Mouse (Mus musculus) limb, embryonic 12.5 days (tissue): ENCODE measurements at regions not wholly inside any gene's neighbourhood (a gene's known extent, or its start where the extent isn't known, plus 50 kb on each side); places are given as distances from the start of the nearest gene placed in this dataset.

Experiments
- ATAC-seq: fragments of 200-750 bp; cut with Nextera tagmentation; 2 replicates; pipeline ENCODE4 v1.8.0; 2017; ENCODE audit warnings: low read depth, moderate TSS enrichment; ENCODE audit not compliant: insufficient number of reproducible peaks, insufficient read depth, low FRiP score, low TSS enrichment
- H3K27ac ChIP-seq: fragments of 300-500 bp; sonication (generic); 2 replicates; pipeline ENCODE4 v1.5.1; 2016; ENCODE audit warnings: mild to moderate bottlenecking, moderate library complexity
- H3K27me3 ChIP-seq: fragments of 300-500 bp; sonication (generic); 2 replicates; pipeline ENCODE4 v1.6.1; 2016; ENCODE audit warnings: mild to moderate bottlenecking, moderate library complexity
- H3K36me3 ChIP-seq: fragments of 300-500 bp; sonication (generic); 2 replicates; pipeline ENCODE4 v1.6.1; 2016; ENCODE audit warnings: mild to moderate bottlenecking, moderate library complexity
- H3K4me1 ChIP-seq: fragments of 300-500 bp; sonication (generic); replicated peaks from 2 replicates; pipeline ENCODE4 v1.6.1; 2016
- H3K4me2 ChIP-seq: fragments of 300-500 bp; sonication (generic); 2 replicates; pipeline ENCODE4 v1.6.1; 2016; ENCODE audit warnings: mild to moderate bottlenecking, moderate library complexity
- H3K4me3 ChIP-seq: fragments of 300-500 bp; sonication (generic); replicated peaks from 2 replicates; pipeline ENCODE4 v1.5.1; 2016; ENCODE audit warnings: mild to moderate bottlenecking
- H3K9ac ChIP-seq: fragments of 300-500 bp; sonication (generic); replicated peaks from 2 replicates; pipeline ENCODE4 v1.6.1; 2016; ENCODE audit warnings: mild to moderate bottlenecking, moderate library complexity
- H3K9me3 ChIP-seq: fragments of 300-500 bp; sonication (generic); 2 replicates; pipeline ENCODE4 v1.6.1; 2016; ENCODE audit warnings: mild to moderate bottlenecking, moderate library complexity
- WGBS: fragments of 180-500 bp; shearing (Covaris S2); methylation state at CpG from one replicate; pipeline ENCODE4 v1.1.7; 2016; 5-methylcytosine and 5-hydroxymethylcytosine counted together

DNA sequence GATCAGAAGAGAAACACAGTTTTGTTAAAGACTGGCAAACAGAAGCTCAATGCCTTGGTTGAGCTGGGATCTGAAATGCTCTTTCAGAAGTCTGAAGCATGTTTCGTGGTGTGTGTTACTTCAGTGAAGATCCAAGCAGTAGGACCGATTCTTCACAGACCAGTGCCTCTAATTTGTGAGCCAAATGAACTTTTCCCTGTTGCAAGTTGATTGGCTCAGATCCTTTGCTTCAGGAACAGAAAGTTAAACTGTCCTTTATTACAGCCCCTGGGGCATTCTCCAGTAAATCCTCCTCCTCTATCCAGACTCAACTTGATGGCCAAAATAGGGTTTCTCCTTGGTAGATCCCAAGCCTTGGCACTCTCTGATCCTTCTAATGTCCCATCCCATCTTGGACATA is 85.6 kb upstream of the Slc24a3 start:
- no peaks in the 10 kb centered on the region for H3K27me3 ChIP-seq
- H3K9ac ChIP-seq = no peak overlapping the region
- no peaks in the 10 kb centered on the region for H3K36me3 ChIP-seq
- H3K4me3 ChIP-seq = no peak overlapping the region
- 84% methylated on average over 2 of the region's 2 CpGs for WGBS
- no peak overlapping the region for H3K27ac ChIP-seq
- no peaks in the 10 kb centered on the region for H3K9me3 ChIP-seq
- ATAC-seq = no peak
- peaks cover 7% of the 10 kb centered on the region; the same call in 1 of the 2 replicates for H3K4me1 ChIP-seq
- H3K4me2 ChIP-seq = no peak overlapping the region

DNA sequence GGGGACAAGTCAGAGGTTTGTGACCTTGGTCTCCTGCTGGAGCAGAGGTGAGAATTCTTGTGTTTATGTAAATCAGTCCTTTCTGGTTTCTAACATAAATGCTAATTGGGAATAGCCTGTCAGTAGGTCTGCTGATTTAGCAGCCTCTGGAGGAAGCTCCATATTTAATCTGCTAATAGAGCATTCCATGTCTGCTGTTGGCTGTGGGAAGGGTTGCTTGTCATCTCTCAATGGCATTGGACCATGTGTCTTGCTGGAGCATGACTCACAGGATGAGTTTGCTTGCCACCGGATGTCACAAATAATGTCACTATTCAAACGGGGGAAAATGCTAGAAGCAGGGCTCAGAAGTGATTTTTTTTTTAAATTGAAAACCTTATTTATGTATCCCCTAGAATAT is 82.9 kb upstream of the Slc24a3 start:
- Histone ChIP-seq H3K9me3 (no peaks in the 10 kb centered on the region), H3K4me1 (peaks cover 7% of the 10 kb centered on the region; the same call in 1 of the 2 replicates), H3K27me3 (no peaks in the 10 kb centered on the region), H3K9ac (no peak overlapping the region), H3K4me2 (no peak overlapping the region), H3K36me3 (no peaks in the 10 kb centered on the region), H3K27ac (no peak overlapping the region), H3K4me3 (no peak overlapping the region)
- 91% methylated on average over 2 of the region's 2 CpGs for WGBS
- no peak for ATAC-seq

DNA sequence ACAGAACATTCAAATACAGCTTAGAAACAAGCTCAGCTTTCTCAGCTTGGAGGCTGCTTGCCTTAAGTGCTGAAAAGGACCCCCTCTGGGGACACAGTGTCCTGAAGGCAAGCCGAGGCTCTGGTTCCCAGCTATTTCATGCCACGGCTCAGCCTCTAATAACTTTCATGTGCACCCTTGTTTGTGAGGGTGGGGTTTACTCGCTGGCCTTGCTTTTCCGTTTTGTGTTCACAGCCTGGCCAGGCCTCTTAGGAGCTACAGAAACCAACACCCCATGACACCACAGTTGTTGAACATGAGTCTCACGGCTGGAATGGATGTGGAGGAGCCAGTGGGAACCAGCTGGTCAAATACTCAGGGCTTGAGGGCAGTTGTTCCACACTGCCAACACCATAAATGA is 81.4 kb upstream of the Slc24a3 start:
- no peak for ATAC-seq
- no peak overlapping the region for H3K27ac ChIP-seq
- H3K4me1 ChIP-seq = peaks cover 7% of the 10 kb centered on the region; the same call in 1 of the 2 replicates
- no peak overlapping the region for H3K9ac ChIP-seq
- H3K4me2 ChIP-seq = no peak overlapping the region
- no peaks in the 10 kb centered on the region for H3K36me3 ChIP-seq
- H3K27me3 ChIP-seq = no peaks in the 10 kb centered on the region
- H3K4me3 ChIP-seq = no peak overlapping the region
- H3K9me3 ChIP-seq = no peaks in the 10 kb centered on the region
- WGBS = 35% methylated on average over 5 of the region's 5 CpGs

DNA sequence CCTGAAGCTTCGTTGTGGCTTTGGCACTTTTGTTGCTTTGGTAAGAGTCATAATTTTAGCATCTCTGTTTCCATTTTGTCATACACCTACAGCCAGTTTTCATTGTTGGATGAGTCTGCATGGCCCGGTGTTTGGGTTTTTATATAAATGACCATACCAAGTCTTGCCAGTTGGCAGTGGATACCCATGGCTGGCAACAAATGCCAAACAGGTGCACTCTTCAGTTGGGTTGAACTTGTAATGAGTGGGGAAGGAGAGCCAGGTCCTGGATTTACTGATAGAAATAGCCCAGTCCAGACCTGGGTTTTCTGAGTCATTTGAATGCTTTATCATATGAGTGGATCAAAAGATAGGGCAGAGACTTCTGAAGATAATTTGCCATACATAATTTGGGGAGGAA is 64.3 kb upstream of the Slc24a3 start:
- WGBS = 89% methylated on average over 2 of the region's 2 CpGs
- H3K4me2 ChIP-seq = no peak overlapping the region
- ATAC-seq = no peak
- no peaks in the 10 kb centered on the region for H3K4me1 ChIP-seq
- H3K27ac ChIP-seq = no peak overlapping the region
- no peaks in the 10 kb centered on the region for H3K27me3 ChIP-seq
- no peaks in the 10 kb centered on the region for H3K36me3 ChIP-seq
- H3K9ac ChIP-seq = no peak overlapping the region
- H3K9me3 ChIP-seq = no peaks in the 10 kb centered on the region
- H3K4me3 ChIP-seq = no peak overlapping the region

DNA sequence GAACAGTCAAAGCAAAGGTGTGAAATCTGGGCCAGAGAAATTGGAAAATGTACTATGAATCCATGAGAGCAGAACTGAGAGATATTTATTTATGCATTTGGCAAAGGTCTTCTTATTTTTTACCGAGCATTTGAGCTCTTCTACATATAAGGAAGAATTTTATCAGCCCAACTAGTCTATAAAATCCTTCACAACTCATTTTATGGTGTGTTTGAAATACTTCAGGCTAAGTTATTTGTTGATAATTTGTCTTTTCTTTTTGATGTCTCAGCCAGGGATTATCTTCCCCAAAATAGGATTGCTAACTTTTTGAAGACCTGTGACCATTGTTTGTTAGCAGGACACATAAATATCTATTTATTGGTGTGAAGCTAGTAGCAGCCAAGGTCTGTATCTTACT is 55.9 kb upstream of the Slc24a3 start:
- Histone ChIP-seq H3K27me3 (no peaks in the 10 kb centered on the region), H3K27ac (no peak overlapping the region), H3K9ac (no peak overlapping the region), H3K36me3 (no peaks in the 10 kb centered on the region), H3K4me3 (no peak overlapping the region), H3K4me2 (no peak overlapping the region), H3K4me1 (no peaks in the 10 kb centered on the region), H3K9me3 (no peaks in the 10 kb centered on the region)
- no peak for ATAC-seq
- 40% methylated on average over 1 of the region's 1 CpGs for WGBS

DNA sequence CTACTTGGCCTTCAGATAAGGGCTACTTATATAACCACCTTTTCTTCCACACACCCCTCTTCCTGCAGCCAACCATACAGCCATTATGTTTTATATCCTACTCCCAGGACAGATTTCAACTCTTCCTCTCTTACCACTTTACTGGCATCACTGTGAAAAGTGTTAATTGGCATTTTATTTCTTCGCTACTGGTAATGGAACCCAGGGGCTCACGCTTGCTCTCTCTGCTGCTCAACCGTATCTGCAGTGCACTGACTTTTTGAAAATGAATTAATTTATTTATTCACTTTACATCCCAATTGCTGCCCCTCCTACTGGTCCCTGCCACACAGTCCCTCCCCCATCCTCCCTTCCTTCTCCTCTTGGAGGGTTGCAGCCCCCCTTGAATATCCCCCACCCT is 52.5 kb upstream of the Slc24a3 start:
- WGBS = 78% methylated on average over 3 of the region's 3 CpGs
- Histone ChIP-seq H3K27ac (no peak overlapping the region), H3K36me3 (no peaks in the 10 kb centered on the region), H3K4me2 (no peak overlapping the region), H3K9me3 (no peaks in the 10 kb centered on the region), H3K4me3 (no peak overlapping the region), H3K9ac (no peak overlapping the region), H3K4me1 (no peaks in the 10 kb centered on the region), H3K27me3 (no peaks in the 10 kb centered on the region)
- no peak for ATAC-seq
